Mouse (Mus musculus): ENCODE measurements at regions not wholly inside any gene's neighbourhood (a gene's known extent, or its start where the extent isn't known, plus 50 kb on each side); places are given as distances from the start of the nearest gene placed in this dataset.
A peak's percentile ranks its signal among the peaks of the same experiment; 100 is the strongest.
"Not testable (repeated sequence)": the region's sequence is repeated elsewhere in the genome, so short reads cannot be mapped to it uniquely, and the experiment has no call there.

DNA sequence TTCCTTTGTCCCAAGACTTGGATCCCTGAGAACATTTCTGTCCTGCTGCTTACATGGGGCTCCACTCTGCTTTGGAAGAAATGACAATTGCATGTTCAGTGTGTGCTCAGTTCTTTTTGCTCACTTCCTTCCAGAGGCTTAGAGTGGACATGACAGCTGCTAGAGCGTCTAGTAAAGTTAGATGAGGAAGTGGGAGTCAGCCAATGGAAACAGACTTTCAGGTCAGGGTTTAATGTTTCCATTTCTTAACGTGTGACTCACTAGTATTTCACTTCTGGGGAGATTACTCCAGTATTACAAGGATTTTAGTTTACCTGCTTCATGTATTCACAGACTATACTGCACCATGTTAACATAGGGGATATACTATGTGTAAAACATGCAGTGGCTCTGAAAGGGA lies 759.3 kb upstream of the Gm38303 start:
- DNase-seq: no peak

DNA sequence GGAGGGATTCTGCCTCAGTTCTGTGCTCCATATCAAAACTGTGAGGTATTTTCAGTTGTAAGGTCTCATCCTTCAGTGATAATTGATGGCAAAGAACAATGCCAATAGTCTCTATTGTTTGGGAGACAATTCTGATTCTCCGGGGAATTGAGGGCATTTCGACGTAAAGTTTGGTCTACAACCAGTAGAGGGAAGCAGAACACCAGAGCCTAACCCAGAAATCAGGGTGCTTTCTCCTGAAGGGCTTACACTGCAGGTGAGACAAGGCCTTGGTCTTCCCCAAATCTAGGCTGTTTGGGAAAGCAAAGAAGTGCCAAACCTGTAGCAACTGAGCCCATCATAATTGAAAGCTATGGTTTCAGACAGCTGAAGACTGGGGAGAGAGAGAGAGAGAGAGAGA lies 758.7 kb upstream of the Gm38303 start:
- DNase-seq: no peak

DNA sequence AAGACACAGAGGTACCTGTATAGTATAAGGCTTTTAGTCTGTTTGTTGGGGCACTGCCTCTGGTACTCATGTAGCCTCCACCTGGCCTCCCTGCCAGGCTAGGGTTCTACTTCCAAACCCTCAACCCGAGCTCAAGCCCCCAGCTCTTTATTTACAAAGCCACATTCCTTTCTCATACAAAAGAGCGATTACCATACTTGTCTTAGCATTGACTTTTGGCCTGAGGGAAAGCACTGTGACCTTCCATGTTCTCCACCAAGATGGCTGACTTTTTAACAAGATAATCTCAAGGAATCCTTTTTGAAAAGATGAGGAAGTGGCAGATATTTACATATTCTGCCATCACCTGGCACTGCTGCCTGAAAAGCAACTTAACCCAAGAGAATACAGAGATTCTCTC lies 747.8 kb upstream of the Gm38303 start:
- no peak for DNase-seq

DNA sequence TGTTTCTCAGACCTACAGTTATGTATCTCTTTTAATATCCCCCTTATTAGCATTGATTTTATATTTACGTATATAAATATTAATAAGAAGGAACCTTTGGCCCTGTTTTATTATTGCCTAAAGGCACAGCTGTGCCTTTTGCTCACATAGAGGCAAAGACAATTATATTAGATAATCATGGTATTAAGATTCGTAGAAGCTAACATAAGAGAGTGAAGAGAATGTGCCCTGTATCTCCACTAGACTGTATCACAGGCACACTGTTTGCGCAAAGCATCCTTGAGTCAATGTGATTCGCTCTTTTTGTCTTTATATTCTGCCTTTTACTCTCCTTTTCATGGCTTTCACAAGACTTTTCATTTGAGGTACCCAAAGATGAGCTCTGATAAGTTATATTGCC lies 738.5 kb upstream of the Gm38303 start:
- DNase-seq: no peak

DNA sequence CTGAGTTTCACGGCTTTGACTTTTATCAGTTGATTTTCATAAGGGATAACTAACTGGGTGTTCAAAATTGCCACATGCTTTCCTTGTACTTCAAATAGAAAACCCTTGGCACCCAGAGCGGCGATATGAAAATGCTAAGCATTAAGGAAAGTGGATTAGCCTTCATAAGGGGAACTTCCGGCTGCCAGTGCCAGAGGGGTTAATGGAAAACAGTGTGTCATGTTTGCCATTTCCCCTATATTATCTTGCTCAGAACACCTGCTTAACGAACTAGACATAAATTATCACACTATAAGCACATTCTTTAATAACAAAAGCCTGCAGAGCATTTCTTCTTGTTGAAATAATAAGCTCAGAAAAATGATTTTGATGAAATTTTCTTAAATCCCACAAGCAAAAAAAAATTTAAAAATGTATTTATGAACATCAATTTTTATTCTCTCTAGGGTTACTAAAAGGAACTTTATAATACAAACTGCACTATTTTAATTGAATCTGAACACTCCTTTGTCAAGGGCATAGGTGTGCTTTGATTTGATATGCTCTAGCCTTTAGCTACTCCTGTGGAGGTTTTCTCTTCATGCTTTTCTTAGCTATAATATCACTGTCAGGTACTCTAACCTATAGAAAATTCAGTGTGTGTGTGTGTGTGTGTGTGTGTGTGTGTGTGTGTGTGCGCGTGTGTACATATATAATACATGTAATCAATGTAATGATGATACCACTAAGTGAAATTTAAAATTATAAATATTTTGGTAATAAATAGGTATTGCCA lies 699.7 kb upstream of the Gm38303 start:
- DNase-seq: no peak

DNA sequence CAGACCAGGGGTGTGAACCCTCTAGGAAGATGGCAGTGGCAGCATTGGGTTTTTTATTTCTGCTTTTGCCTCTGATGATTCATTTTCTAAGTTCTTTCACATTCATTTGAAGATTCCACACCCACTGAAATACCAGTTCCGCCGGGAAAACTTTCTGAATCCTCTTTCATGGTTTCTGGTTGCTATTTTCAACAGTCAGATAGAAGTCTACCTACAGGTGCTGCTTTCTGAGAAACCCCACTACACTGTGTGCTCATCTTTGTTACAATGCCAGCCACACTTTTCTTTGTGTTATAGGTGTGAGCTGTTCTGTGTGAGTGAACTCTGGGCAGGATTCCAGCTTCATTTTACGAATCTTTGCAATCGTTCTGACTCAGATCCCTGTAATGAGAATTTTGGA lies 694.5 kb upstream of the Gm38303 start:
- DNase-seq: no peak

DNA sequence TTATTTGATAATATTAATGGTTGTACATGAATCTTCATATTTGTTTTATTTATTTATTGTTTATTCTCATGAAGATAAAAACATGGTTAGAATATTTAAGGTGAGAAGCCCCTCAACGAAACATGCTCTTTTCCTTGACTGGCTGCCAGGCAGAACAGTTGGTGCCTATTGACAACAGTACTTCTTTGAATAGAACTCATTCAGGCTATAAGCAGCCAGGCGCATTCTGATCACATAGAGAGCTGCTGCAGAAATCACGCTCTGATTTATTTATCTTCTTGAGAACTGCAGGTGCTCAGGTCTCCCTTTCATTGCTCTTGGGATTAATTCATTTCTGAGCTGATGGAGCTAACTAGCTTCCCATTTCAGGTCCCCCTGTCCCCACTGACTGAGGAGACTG lies 688.9 kb upstream of the Gm38303 start:
- DNase-seq: peak; percentile 5 to 36

DNA sequence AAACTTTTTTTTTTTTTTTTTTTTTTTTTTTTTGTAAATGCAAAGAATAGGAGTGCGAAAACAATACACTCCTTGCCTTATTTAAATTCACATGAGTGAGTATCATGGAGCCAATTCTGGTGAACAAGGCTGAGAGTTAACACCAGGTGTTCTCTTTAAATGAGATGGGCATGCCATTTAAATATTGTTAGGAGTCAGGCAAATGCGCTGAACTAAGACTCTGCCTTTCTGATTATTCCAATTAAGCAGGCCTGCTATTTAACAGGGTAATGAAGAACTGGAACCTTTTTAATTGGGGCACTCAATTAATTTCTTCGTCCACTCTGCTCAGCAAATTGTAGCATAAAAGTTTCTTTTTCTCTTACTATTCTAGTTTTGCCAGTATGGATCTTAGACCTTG lies 684.6 kb upstream of the Gm38303 start:
- DNase-seq: no peak

DNA sequence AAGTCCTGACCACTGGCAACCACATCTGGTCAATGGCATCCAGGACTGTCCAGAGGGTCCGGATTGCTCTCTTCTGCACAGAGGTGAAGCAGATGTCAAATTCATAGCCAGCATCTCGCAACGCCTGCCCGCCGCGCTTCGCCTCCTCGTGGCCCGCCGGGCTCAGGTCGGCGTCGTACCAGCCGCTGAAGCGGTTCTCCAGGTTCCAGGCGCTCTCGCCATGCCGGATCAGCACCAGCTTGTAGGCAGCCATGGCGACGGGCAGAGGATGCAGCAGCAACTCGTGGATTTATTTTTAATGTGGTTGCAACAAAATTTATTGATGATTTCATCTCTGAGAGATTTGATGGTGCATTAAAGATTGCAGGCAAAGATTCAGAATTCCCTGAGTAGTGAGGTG lies 679.4 kb upstream of the Gm38303 start:
- not testable (repeated sequence) for DNase-seq

DNA sequence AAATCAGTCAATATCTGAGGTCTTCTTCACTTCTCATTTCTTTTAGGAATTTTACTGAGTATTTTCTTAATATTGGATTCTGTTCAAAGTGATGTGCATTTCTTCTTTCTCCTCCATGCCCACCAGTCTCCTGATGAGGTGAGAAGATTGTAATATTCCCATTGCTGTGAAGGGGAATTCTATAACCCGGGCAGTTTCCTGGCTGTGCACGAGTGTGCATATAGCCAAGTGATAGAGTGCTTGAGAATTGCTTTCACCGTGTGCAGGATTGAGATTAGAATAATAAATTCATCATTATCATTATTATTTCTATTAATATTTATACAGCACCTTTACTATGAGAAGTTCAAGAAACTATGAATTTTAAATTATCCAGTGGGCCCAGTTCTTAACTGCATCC lies 671.9 kb upstream of the Gm38303 start:
- no peak for DNase-seq

DNA sequence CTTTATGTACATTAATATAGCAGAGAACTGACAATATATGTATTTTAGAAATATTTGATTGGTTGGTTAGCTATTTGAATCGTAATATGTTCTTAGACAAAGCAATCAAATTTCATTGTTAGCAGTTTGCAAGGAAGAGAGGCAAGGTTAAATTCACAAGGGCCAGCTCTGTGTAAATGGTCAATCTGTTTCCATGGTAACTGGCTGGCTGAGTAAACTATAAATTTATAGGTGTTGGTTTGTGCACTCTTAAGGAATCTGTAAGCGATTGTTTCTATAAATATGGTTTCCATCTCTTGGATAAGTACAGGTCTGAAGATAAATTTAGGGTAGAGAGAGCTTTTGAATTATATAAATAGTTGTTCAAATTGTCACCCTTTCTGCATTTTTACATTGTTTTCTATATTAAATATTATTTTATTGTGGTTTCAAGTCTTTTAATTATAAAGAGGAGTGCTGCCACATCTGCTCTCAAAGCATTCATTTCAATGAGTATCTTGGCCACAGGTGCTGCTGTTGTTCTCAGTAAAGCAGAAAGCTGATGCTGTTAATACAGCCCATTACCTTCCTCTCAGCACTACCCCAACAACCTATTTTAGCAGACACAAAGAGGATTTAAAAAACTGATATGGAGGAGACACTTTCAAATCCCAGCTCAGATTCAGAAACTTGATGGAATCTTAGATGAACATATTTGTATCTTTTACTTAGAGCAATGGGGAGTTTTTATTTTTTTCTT lies 671.2 kb upstream of the Gm38303 start:
- no peak for DNase-seq

DNA sequence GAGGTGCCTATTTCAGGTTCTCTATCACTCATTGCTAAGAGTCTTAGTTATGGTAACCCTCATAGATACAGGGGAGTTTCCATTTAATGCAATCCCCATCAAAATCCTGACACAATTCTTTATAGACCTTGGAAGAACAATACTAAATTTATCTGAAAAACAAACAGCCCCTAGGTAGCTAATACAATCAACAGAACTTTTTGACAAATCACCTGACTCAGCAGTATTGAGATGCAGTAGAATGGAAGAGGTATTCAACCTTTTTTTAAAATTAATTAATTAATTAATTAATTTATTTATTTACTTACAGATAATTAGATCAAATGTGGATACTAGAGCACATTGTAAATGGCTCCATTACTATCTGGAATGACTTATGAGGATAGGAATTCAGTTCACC lies 643.5 kb upstream of the Gm38303 start:
- DNase-seq: no peak

DNA sequence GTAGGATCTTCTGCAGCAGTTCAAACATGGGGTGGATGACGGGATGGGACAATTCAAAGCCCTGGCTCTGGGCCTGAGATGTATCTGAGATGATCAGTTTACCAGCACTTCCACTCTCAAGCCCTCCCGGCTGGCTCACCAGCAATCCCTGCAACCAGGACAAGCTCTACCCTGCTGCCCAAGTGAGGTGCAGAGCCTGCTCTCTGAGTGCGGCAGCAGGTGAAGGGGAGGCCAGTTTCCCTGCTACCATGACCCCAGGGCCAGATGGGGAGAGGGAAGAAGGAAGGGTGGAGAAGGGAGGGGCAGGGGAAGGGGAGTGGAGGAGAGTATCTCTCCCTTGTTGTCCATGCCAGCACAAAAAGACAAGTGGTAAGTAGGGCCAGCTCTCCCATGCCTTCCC lies 638.9 kb upstream of the Gm38303 start:
- DNase-seq: no peak

DNA sequence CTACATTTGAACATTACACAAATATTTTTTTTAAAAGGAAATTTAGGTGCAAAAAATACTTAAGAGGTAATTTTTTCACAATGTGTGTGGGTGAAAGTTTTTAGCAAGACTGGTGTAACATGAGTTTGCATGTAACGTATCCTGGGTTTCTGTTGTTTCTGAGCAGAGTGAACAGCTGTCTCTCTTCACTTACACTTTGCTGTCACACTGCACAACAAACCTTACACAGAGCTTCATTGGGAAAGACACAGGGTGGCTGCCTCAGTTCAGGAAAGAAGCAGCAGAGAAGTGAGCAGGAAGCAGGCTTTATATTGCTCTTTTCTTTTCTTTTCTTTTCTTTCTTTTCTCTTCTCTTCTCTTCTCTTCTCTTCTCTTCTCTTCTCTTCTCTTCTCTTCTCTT lies 617.1 kb upstream of the Gm38303 start:
- DNase-seq: no peak

DNA sequence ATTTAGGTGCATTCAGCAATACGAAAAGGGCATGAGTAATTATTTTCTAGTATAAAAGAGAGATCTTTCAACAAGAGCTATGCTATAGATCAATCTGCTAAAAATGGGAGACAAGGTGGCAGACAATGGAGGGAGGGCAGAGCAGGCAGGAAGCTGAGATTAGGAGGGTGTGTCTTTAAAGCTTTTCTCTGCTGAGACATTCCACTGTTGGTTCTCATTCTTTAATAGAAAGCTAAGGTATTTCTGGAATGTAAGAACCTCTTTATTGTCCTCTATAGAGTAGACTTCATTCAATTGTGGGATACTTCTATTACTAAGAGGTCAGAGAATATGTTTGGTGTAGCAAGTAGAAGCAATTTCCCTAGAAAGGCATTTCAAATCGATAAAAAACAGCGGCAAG lies 581.6 kb upstream of the Gm38303 start:
- no peak for DNase-seq

DNA sequence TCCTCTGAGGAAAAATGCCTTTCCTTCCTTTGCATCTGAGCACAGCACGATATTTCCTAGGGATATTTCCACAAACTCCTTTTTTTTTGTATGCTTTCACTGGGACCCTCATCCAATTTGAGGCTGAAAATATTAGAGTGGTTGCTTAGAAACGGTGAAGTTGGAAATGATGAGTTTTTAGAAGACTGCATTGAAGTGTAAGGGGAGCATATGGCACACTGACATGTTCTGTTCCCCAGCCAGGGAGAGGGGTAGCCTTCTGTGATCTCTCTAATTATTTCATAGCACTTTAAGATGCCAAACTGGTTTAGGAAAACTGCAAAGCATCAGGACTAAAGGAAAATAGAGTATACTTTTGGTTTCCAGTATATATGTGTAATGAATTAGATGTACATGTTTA lies 556.5 kb upstream of the Gm38303 start:
- peak; percentile 56 to 69 for DNase-seq

Data from cerebellum, postnatal 10 days (tissue).